Mouse (Mus musculus) forebrain, embryonic 15.5 days (tissue): ENCODE results near the gene Phldb1. TPM values are rescaled to one million over a fixed set of nuclear protein-coding genes. Genes with fewer than 3 reads are reported as not detected.
A peak's percentile ranks its signal among the peaks of the same experiment; 100 is the strongest.

Experiments
- ATAC-seq: fragments of 200-750 bp; cut with Nextera tagmentation; replicated peaks from 2 replicates; pipeline ENCODE4 v1.8.0; 2017; ENCODE audit warnings: mild to moderate bottlenecking, moderate TSS enrichment, moderate library complexity
- H3K27ac ChIP-seq: fragments of 300-500 bp; sonication (generic); replicated peaks from 2 replicates; pipeline ENCODE4 v1.5.1; 2015; ENCODE audit warnings: mild to moderate bottlenecking, inconsistent platforms
- H3K27me3 ChIP-seq: fragments of 300-500 bp; sonication (generic); 2 replicates; pipeline ENCODE4 v1.6.1; 2015; ENCODE audit warnings: inconsistent platforms
- H3K36me3 ChIP-seq: fragments of 300-500 bp; sonication (generic); 2 replicates; pipeline ENCODE4 v1.6.1; 2015; ENCODE audit warnings: mild to moderate bottlenecking, inconsistent platforms
- H3K4me1 ChIP-seq: fragments of 300-500 bp; sonication (generic); 2 replicates; pipeline ENCODE4 v1.6.1; 2015; ENCODE audit warnings: inconsistent platforms
- H3K4me2 ChIP-seq: fragments of 300-500 bp; sonication (generic); replicated peaks from 2 replicates; pipeline ENCODE4 v1.6.1; 2015; ENCODE audit warnings: mild to moderate bottlenecking, inconsistent platforms
- H3K4me3 ChIP-seq: fragments of 300-500 bp; sonication (generic); 2 replicates; pipeline ENCODE4 v1.5.1; 2015; ENCODE audit warnings: mild to moderate bottlenecking, inconsistent platforms
- H3K9ac ChIP-seq: fragments of 300-500 bp; sonication (generic); replicated peaks from 2 replicates; pipeline ENCODE4 v1.6.1; 2015; ENCODE audit warnings: mild to moderate bottlenecking, inconsistent platforms
- H3K9me3 ChIP-seq: fragments of 300-500 bp; sonication (generic); 2 replicates; pipeline ENCODE4 v1.6.1; 2016; ENCODE audit warnings: inconsistent platforms
- WGBS: fragments of 180-500 bp; shearing (Covaris S2); methylation state at CpG from one replicate; pipeline ENCODE4 v1.1.7; 2015; ENCODE audit warnings: mixed read lengths; 5-methylcytosine and 5-hydroxymethylcytosine counted together
- polyA plus RNA-seq: library from polyadenylated mRNA; unstranded; fragments of >200 nt; fragmentation: Nextera tagmentation; extraction: Ambion mirVana; gene quantifications from 2 replicates; pipeline ENCODE4 v1.2.1, GENCODE M21; 2015

The Phldb1 gene
- polyA plus RNA-seq, 1 experiment from 2014 or later, result 46.4 TPM

DNA sequence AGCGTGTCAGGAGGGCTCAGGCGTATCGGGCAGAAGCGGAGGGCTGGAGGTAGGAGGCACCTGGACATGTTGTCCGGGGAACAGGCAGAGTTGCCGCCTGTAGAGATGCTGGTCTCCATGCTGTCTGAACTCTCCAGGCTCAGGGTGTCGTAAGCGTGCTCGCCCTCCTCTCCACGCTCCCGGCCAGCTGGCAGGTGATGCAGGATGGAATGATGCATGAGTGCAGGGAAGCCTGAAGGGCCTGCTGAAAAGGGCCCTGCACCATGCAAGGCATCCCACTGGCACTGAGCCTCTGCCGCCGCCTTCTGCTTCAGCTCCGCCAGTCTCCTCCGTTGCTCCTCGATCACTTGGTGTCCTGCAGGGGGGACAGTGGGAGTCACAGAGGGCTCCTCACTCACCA is 37.1 kb downstream of the Phldb1 start:
- Histone ChIP-seq H3K4me3 (no peak overlapping the region), H3K9me3 (no peaks in the 10 kb centered on the region), H3K27me3 (no peaks in the 10 kb centered on the region), H3K36me3 (peaks cover 81% of the 10 kb centered on the region), H3K9ac (no peak overlapping the region), H3K4me2 (no peak overlapping the region), H3K27ac (no peak overlapping the region), H3K4me1 (no peaks in the 10 kb centered on the region)
- 92% methylated on average over 16 of the region's 16 CpGs for WGBS
- ATAC-seq, result no peak

DNA sequence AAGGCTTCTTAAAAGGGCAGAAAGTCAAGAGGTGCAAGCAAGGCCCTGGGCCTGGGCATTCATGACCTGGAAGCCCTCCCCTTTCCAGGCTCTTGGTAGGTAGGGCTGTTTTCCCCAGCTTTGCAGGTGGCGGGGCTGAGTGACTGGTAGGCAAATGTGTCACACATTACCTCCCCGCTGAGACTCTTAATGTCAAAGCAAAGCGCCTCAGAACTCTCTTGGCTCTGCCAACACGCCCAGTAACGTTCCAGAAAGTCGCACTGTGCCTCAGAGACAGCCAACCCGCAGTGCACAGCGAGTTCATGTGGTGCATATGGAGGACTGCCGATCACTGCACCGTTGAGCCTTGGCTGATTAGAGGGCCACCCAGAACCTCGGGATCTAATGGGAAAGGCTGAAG is 41.9 kb downstream of the Phldb1 start:
- Histone ChIP-seq H3K27ac (peak overlapping the region; percentile 85; the same call in 1 of the 2 replicates), H3K4me1 (peaks cover 19% of the 10 kb centered on the region), H3K27me3 (no peaks in the 10 kb centered on the region), H3K9me3 (no peaks in the 10 kb centered on the region), H3K9ac (no peak overlapping the region), H3K36me3 (peaks cover 61% of the 10 kb centered on the region), H3K4me2 (no peak overlapping the region), H3K4me3 (no peak overlapping the region)
- no peak for ATAC-seq
- WGBS, result 70% methylated on average over 11 of the region's 11 CpGs

DNA sequence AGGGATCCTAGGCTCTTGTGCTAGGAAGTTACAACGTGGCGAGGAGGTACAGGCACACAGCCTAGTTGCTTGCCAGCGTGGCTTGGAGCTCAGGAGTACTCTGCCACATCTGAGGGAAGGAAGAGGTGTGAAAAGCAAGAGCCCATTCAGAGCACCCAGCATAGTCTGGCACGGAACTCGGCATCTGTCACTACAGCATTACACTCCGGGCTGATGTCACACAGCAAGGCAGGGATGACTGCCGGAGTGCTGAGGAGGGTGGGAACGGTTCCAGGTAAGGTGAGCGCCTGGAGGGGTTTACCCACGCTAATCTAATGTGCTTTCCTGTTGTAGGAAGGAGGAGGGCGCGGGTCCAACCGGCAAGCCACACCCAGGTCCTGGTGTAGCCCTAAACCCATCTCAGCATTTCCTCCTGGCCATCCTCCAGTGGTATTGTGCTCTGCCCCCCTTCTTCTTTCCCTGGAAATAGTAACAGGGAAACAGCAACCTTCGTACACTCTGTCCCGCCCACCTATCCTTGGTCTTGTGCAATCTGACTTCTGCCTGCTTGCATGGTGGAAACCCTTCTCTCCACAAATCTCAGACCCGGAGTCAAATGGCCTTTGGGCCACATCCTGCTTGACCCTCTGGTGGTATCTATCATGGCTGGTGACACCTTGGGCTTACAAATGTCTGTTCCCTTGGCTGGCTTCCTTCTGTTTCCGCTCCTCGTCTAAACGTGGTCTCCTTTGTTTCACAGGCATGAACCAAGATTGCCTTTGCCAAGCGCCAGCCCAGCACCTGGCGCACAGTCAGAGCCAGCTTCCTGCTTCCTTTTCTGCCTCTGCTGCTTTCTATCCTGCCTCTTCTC is 43.1 kb downstream of the Phldb1 start:
- H3K4me3 ChIP-seq, result no peak overlapping the region
- H3K27ac ChIP-seq, result peak overlapping the region; percentile 85
- H3K4me1 ChIP-seq, result peaks cover 22% of the 10 kb centered on the region
- no peaks in the 10 kb centered on the region for H3K9me3 ChIP-seq
- H3K36me3 ChIP-seq, result peaks cover 58% of the 10 kb centered on the region
- no peaks in the 10 kb centered on the region for H3K27me3 ChIP-seq
- no peak overlapping the region for H3K4me2 ChIP-seq
- ATAC-seq, result peak; percentile 71
- WGBS, result 58% methylated on average over 21 of the region's 21 CpGs
- H3K9ac ChIP-seq, result no peak overlapping the region; the same call in 1 of the 2 replicates

DNA sequence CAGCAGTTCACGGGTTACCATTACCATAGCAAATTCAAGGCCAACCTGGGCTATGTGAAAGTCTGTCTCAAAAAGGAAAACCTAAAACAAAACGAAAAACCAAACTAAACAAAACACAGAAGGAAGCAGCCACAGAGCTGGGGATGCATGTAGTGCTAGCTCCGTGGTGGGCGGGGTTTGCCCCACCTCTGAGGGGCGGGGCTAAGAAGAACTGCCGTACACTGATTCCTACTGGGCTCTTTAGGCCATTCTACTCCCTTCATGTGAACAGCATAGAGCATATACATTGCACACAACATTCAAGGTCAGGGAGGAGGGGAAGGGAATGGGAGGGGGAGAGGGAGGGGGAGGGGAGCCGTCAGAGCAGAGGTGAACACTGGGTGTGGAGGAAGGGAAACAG is 44.4 kb downstream of the Phldb1 start:
- Histone ChIP-seq H3K4me2 (no peak overlapping the region), H3K9me3 (no peaks in the 10 kb centered on the region), H3K27me3 (no peaks in the 10 kb centered on the region), H3K4me1 (peaks cover 35% of the 10 kb centered on the region), H3K9ac (no peak overlapping the region), H3K27ac (peak overlapping the region; percentile 85), H3K4me3 (no peak overlapping the region), H3K36me3 (peaks cover 53% of the 10 kb centered on the region)
- 57% methylated on average over 7 of the region's 7 CpGs for WGBS
- no peak for ATAC-seq

DNA sequence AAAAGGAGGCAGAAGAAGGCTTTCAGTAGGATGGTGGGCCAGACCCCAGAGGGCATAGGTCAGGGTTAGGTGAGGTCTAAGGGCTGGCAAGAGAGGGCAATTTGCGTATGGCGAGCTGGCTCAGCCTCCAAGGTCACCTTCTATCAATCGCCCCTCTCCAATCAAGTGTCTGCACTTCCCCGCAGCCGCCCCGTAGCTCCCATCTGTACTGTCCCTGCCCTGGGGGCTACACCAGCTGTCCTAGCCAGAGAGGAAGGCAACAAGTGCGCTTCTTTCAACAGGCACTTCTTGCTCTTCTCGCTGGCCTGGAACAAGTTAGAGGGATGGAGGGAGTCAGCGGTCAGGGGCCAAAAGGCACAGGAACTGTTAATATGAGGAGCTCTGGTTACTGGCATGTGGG is 47.0 kb downstream of the Phldb1 start:
- Histone ChIP-seq H3K4me3 (no peak overlapping the region), H3K9ac (no peak overlapping the region), H3K4me2 (no peak overlapping the region), H3K27ac (no peak overlapping the region), H3K4me1 (peaks cover 38% of the 10 kb centered on the region), H3K27me3 (no peaks in the 10 kb centered on the region), H3K9me3 (no peaks in the 10 kb centered on the region), H3K36me3 (peaks cover 27% of the 10 kb centered on the region)
- no peak for ATAC-seq
- WGBS, result 79% methylated on average over 9 of the region's 9 CpGs

DNA sequence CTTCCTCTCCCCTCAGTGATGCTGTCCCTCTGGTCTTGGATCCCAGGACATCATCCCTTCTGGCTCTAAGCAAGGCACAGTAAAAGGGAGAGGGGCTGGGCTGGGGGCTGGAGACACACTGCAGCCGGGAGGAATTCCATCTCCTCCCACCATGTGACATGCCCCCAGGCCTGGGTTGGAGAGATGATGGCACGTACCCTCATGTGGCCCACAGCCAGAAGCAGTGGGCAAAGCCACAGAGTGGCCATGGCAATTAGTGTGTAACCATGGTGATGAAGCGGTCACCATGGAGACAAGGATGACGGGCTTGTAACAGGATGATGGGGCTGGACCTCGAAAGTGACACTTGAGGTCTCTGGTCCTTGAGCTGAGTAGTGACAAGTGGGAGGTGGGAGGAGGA is 48.4 kb downstream of the Phldb1 start:
- Histone ChIP-seq H3K4me2 (no peak overlapping the region), H3K4me1 (peaks cover 28% of the 10 kb centered on the region), H3K27ac (peak overlapping the region; percentile 64), H3K9ac (0 out of 2 replicates have a peak overlapping the region, but pooled peaks have one; percentile 1), H3K9me3 (no peaks in the 10 kb centered on the region), H3K36me3 (peaks cover 27% of the 10 kb centered on the region), H3K4me3 (no peak overlapping the region), H3K27me3 (no peaks in the 10 kb centered on the region)
- ATAC-seq, result peak; percentile 26
- WGBS, result 23% methylated on average over 5 of the region's 5 CpGs

DNA sequence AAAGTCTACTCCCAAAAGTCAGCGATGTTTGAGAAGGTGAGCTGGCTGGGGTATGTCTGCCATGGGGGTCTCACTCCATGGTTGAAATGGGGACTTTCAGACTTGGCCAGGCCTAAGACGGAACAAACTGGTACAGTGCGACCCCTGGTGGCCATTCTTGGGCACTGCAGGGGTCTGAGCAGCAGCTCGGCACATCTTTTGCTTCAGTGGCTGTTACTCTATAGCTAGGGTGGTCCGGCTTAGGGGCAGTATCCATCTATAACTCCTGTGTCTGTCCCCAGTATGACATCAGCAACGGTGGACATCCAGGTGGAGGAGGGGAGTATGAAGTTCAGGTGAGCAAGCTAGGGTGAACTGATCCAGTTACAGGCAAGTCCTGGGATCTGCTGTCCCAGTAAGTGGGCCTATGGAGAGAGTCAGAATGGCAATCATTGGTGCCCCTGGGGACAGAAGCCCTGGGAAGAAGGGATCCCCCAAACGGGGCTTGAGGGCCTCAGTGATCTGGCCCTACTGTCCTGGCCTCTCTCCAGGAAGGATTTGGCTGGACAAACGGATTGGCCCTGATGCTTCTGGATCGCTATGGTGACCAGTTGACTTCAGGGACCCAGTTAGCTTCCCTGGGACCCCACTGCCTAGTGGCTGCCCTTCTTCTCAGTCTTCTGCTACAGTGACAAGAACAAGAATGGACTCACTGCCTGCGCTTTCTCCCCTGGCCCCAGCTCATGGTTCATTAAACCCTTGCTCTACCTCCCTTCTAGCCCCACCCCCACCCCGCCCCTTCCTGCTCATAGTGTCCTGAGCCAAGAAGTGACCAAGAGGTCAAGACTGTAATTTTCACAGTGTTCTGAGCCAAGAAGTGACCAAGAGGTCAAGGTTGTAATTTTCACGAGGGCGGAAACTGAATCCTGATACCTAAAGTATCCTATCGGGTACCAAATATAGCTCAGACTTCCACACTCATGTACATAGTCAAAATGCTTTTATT is 49.4 kb downstream of the Phldb1 start:
- H3K4me3 ChIP-seq, result no peak overlapping the region
- peak; percentile 67 for ATAC-seq
- peaks cover 18% of the 10 kb centered on the region for H3K4me1 ChIP-seq
- peak overlapping the region; percentile 64 for H3K27ac ChIP-seq
- H3K4me2 ChIP-seq, result no peak overlapping the region
- 42% methylated on average over 14 of the region's 14 CpGs for WGBS
- peak overlapping the region; percentile 15; the same call in 1 of the 2 replicates for H3K9ac ChIP-seq
- peaks cover 27% of the 10 kb centered on the region for H3K36me3 ChIP-seq
- no peaks in the 10 kb centered on the region for H3K27me3 ChIP-seq
- H3K9me3 ChIP-seq, result no peaks in the 10 kb centered on the region

DNA sequence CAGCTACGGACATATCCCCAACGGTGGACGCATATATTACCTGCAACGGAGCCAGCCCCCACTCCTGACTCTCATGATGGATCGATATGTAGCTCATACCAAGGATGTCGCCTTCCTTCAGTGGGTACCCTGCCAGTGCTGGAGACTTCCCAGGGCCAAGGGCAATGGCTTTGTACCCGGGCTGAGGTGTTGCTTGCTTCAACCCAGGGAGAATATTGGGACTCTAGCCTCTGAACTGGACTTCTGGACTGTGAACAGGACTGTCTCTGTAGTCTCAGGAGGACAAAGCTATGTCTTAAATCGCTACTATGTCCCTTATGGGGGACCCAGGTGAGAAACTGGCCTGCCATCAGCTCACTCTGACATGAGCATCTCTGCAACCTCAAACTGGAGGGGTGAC is 52.0 kb downstream of the Phldb1 start:
- H3K27me3 ChIP-seq, result no peaks in the 10 kb centered on the region
- no peak for ATAC-seq
- no peaks in the 10 kb centered on the region for H3K9me3 ChIP-seq
- 86% methylated on average over 8 of the region's 8 CpGs for WGBS
- H3K4me1 ChIP-seq, result peaks cover 18% of the 10 kb centered on the region
- H3K4me3 ChIP-seq, result no peak overlapping the region
- no peak overlapping the region for H3K27ac ChIP-seq
- no peak overlapping the region for H3K4me2 ChIP-seq
- H3K9ac ChIP-seq, result no peak overlapping the region
- peaks cover 15% of the 10 kb centered on the region for H3K36me3 ChIP-seq

DNA sequence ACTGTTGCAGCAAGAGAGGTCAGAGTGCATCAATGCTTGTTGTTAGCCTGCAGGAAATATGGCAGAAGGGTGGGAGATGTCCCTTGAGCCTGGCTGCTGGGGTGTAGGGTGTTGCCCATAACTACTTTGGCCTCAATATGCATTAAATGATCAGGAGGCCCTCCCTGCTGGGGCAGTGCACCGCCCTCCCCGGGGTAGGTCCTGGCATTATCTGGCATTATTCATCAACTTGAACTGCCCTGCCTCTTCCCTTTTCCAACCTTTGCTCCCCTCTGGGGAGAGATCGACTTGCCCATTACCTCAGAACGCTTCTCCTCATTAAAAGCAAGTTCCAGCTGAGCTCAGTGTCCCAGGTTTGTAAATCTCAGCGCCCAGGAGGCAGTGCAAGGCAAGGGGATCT is 55.4 kb downstream of the Phldb1 start:
- H3K9ac ChIP-seq, result no peak overlapping the region
- no peaks in the 10 kb centered on the region for H3K9me3 ChIP-seq
- H3K4me1 ChIP-seq, result no peaks in the 10 kb centered on the region
- WGBS, result 68% methylated on average over 5 of the region's 5 CpGs
- H3K36me3 ChIP-seq, result no peaks in the 10 kb centered on the region
- H3K27me3 ChIP-seq, result no peaks in the 10 kb centered on the region
- H3K4me2 ChIP-seq, result no peak overlapping the region
- no peak overlapping the region for H3K4me3 ChIP-seq
- no peak overlapping the region for H3K27ac ChIP-seq
- no peak for ATAC-seq

DNA sequence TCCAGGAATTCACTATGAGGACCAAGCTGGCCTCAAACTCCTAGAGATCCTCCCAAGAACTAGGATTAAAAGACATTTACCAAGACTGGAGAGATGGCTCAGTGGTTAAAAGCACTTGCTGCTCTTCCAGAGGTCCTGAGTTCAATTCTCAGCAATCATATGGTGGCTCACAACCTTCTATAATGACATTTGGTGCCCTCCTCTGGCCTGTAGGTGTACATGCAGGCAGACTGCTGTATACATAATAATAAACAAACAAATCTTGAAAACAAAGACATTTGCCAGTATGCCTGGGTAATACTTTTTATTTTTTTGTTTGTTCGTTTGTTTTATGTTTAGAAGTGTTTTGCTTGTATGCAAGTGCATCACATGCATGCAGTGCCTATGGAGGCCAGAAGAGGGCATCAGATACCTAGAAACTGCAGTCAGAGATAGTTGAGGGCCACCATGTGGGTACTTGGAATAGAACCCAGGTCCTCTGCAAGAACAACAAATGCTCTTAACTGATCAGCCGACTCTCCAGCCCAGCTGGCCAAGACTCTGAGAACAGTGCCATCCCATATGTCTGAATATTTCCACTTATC is 56.6 kb downstream of the Phldb1 start:
- 91% methylated on average over 2 of the region's 2 CpGs for WGBS
- no peaks in the 10 kb centered on the region for H3K4me1 ChIP-seq
- no peak for ATAC-seq

DNA sequence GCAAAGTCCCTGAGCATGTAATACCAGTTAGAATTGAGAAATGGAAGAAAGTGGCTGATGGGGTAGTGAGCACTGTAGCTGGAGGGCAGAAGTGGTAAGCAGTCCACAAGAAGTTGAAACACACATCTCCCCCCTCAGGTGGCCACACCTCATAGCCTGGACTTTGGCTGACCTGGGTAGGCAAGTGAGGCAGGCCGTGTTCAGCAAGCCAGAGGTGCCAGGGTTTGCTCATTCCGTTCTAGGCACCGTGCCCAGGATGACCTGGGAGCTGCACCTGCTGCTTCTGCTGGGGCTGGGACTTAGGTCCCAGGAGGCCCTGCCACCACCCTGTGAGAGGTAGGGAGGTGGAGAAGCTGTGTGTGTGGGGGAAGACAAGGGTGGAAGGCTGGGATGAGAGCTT is 62.0 kb downstream of the Phldb1 start, which contains the start of gene Treh:
Treh (plus strand) TSS at position 229 of the 400 bp plus-strand sequence.
- H3K9me3 ChIP-seq, result no peaks in the 10 kb centered on the region
- no peak within 1 kb of the TSS for H3K27ac ChIP-seq
- no peak within 1 kb of the TSS for H3K4me3 ChIP-seq
- no peaks in the 10 kb centered on the region for H3K4me1 ChIP-seq
- H3K27me3 ChIP-seq, result no peaks in the 10 kb centered on the region
- H3K4me2 ChIP-seq, result no peak within 1 kb of the TSS
- no peak within 1 kb of the TSS for H3K9ac ChIP-seq
- 80% methylated on average over 3 of the region's 3 CpGs for WGBS
- H3K36me3 ChIP-seq, result no peaks in the 10 kb centered on the region
- no peak for ATAC-seq

More for the DNA sequence above, 56.6 kb downstream of the Phldb1 start:
- H3K9me3 ChIP-seq, result no peaks in the 10 kb centered on the region
- no peak overlapping the region for H3K4me3 ChIP-seq
- no peaks in the 10 kb centered on the region for H3K36me3 ChIP-seq
- no peaks in the 10 kb centered on the region for H3K27me3 ChIP-seq
- no peak overlapping the region for H3K4me2 ChIP-seq
- H3K27ac ChIP-seq, result no peak overlapping the region
- H3K9ac ChIP-seq, result no peak overlapping the region
